Mouse (Mus musculus): ENCODE results near the gene Ctbp2.

The Ctbp2 gene

DNA sequence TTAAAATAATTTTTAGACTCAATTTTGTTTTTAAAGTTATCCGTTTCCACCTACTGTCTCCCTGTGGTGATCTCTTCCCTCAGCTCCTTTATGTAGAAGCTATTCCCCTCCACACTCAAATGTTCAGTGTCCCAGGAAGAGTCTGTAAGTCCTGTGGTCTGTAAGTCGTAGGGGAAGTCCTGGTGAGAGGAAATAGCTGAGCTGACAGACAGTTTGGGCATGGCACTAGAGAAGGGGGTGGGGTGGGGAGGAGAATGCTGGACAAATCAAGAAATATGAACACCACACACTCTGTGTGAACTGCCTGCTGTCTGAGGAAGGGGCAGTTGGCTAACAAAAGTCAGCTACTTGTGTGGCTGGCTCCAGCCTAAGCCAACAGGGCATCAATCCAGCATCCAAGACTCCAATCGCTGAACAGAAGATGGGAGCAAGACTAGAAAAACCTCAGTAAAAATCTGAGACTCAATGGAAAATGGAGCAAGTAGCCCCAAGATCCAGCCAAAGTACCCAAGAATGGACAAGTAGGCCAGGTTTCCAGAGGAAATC is 76.0 kb downstream of the Ctbp2 start:
- no peak for DNase-seq (ENCODE audit: extremely low read depth, low read depth, low spot score)

DNA sequence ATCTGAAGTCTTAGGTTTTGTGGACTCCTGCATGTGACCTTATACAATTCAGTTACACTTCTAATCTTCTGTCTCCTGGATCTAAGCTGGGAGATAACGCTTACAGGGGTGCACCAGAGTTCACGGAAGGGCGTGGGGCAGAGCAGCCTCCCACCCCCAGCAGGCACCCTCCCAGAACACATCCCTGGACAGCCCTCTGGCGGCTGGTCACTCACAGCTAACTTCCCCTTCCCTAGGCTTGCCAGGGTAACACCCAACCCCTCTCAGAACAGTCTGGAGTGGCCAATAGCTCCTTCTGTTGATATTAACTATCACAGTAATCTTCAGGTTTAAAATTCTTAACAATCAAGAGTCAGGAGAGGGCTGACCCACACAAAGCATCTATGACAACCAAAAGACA is 76.9 kb downstream of the Ctbp2 start:
- DNase-seq (ENCODE audit: extremely low read depth, low read depth, low spot score): no peak

DNA sequence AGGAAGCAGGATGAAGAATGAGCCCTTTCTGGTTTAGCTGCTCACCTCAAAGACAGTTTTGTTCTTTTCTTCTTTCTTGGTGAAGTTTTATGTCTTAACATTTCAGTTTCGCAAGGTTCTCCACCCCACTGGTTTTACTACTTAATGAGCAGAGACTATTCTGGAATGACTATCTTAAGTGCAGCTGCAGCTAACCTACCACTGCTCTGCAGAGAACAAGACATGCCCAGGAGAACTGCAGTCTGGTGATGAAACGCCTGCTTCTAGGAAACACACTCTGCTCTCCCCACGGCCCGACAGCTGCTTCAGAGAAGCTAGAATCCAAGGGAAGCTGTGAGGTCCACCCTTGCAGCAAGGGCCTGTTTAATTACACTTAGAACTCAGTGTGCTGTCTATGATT is 79.4 kb downstream of the Ctbp2 start:
- DNase-seq (ENCODE audit: extremely low read depth, low read depth, low spot score): peak; percentile 76

DNA sequence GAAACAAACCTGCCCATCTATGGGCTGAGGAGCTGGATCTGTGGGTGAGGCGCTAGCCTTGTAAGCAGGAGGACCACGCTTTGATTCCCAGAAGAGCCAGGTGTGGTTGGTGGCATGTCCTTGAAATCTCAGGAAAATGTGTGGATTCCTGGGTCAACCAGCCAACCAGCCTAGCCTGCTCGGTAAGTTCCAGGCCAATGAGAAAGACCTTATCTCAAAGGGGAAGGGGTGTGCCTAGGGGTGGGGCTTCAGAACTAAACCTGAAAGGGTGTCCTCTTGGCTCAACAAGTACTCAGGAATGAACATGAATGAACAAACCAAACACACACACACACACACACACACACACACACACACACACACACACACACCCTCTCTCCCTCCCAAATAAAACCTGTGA is 82.4 kb downstream of the Ctbp2 start:
- no peak for DNase-seq (ENCODE audit: extremely low read depth, low read depth, low spot score)

DNA sequence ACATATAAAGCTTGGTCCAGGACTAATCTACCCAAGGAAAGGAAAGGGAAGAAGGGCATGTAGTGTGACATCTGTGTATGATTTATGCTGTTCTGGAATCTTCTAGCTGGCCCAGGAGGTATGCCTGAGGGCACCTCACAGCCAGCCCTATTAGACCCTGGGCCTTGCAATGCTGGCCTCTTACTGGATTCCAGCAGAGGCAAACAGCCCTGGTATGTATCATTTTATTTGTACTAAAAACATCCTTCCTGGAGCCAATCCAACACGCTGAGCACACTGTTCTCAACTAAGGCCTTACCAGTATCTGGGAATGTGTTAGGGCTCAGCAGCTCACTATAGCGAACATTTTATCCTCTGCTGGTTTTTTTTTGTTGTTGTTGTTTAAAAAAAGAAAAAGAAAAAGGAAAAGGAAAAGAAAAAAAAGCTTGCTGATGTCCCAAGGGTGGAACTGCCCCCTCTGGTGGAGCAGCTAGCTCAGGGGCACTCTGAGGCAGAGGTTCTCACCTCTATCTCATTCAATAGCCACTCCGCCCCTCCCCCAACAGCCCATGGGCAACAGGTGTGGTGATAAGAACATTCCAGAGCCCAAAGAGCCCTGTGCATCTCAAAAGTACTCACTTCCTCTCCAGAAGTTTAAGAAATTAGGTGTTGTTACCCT is 83.3 kb downstream of the Ctbp2 start:
- no peak for DNase-seq (ENCODE audit: extremely low read depth, low read depth, low spot score)

DNA sequence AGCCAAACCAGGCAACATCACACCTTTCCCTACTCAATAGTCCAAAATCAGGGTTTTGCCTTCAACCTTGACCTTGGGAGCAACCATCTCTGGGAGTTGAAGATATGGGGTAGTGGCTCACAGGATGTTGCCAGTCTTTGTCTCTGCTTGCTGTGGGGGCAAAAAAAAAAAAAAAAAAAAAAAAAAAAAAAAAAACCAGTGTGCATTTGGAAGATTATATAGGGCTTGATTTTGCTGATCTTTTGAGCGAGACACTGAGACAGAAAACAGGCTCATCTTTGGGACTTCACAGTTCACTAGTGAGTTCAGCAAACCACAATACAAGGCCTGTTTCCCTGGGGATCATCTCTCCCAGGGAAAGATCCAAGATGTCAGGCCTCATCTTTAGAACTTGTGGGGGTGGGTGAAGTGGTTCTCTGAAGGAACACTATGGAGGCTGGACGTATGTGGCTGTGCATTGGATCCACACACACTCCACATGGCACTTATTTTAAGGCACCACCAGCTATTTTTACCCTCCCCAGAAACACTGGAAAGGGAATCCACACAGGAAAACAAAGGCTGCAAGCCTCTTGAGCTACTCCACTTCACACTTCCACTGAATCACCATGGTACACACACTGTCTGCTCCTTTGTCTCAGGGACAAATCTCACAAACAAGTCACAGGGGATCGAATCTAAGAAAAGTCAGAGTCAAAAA is 84.4 kb downstream of the Ctbp2 start:
- DNase-seq (ENCODE audit: extremely low read depth, low read depth, low spot score): no peak

DNA sequence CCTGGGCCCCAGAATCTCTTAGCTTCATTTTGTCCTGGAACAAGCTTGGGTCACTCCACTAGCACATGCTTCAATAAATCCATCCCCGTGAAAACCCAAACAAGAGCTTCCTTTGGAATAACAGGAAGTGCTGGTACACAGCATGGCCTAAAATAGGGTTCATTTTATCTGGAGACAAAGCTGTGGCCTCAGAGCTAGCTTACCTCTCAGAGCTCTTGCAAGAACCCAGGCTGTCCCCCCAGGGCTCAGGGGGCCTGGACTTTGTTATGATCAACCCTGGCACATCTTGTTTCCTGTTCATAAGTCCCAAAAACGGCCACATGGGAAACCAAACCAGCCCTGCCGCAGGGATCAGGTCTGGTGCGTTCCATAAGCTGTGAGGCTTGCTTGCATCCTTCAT is 86.5 kb downstream of the Ctbp2 start:
- no peak for DNase-seq (ENCODE audit: extremely low read depth, low read depth, low spot score)

DNA sequence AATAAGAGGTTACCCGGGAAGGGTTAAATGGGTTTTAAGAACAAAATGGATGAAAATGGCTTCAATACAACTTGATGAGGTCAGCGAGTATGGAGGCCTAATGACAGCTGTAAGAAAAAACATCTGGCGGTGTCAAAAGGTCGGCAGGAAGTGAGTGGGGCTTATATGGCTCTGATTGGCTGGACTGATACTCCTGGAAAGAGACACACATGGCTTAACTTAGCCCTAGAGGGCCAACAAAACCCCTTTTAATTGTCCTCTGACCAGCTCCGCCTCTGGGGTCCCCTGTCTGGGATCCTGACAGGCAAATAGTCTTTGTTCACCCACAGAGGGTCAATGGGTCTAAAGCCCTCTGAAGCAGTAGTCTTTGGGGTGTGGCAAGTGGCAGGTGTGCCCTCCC is 86.9 kb downstream of the Ctbp2 start:
- DNase-seq (ENCODE audit: extremely low read depth, low read depth, low spot score): no peak

DNA sequence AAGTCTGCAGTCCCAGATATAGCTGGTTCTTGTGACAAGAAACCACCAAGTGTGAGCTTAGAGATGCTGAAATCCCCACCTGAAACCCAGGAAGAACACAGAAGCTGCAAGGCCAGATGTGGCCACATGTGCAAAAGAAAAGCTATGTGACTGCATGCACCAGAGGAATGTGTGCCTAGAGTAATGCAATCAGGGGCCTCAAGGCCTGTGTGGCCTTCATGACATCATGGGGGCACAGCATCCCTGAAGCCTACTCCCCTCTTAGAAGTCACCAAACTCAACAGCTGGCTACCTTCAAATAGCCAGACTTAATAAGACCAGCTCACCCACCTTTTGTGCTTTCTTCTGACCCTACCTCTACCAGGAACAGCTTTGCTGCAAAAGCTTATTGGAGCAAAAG is 88.3 kb downstream of the Ctbp2 start:
- no peak for DNase-seq (ENCODE audit: extremely low read depth, low read depth, low spot score)

DNA sequence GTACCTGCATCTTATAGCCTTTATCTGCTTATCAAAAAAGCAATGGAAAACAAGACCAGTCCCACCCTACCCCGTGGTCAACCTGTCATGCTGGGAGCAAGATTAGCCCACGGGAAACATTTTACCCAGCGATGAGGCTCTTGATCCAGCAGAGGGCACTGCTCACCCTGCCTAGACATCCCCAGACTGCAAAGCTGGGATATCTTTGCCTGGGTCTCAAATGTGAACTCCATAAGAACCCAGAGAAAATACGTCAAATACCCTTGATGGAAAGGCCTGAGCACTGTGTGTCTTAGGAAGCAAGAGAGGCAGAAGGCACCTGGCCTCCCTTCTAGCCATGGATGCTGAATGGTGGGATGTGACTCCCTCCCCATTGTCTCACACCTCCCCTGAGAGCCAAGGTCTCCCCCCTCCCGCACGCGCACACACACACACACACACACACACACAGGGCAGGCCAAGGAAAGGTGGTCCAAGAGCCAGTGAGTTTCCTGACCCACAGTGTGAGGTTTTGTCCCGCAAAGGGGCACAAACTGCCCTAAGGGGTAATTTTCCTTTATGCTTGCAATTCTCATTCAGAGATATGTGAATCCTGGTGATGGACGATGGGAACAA is 91.5 kb downstream of the Ctbp2 start:
- DNase-seq (ENCODE audit: extremely low read depth, low read depth, low spot score): no peak

DNA sequence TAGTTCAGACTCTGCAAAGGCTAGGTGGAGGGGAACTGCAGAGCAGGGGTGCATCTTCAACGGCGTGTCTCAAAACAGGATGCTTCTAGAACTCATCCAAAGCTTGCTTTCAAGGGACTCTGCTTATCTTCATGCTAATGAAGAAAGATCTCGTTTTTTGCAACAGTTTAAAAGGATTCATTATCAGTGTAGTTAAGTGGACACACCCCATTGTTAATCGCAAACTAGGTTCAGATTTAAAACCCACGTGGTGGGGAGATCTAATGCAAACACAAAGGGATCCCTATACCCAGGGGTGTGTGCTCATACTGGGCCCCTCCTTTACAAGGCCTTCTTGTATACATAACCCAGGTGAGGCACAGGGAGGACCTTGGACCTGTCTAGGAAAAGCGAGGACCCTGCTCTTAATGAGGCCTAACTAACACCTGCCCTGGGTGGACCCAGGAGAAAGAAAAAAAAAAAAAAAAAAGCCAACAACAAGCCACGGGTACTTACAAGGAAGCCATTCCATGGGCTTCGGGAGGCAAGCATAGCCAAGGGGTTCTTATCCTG is 94.6 kb downstream of the Ctbp2 start:
- DNase-seq (ENCODE audit: extremely low read depth, low read depth, low spot score): no peak

DNA sequence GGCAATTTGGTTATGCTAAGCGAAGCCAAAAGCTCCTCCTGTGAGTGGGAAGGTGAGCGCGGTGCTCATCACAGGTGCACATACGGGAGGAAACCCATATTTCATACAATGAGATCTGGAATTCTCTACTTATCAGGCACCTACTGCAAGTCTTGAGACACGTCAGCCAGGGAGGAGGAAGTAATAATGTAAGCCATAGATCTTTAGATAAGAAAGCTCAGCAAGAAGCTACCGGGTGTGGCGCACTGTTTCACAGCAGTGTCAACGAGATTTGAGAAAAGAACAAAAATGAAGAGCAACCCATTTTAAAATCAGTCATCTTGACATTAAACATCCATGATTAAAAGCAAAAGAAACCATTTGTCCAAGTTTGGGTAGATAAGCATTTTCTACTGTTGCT is 95.2 kb downstream of the Ctbp2 start:
- no peak for DNase-seq (ENCODE audit: extremely low read depth, low read depth, low spot score)

DNA sequence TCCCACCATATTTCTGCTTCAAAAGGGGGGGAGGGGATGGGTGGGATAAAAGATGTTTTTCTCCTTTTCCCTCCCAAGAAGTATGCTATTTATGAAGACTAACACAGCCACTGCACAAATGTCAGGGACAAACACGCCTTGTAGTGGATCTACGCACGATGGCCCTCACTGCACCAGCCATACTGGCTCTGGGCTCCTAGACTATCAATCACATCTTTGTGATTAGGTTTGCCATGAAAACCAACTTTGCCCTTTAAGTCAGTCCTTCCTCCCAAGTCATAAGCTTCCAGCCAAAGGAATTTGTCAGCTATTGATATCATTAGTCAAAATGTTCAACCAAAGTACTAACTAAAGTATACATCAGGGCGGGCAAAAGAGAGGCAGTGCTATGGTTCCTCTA is 96.2 kb downstream of the Ctbp2 start:
- no peak for DNase-seq (ENCODE audit: extremely low read depth, low read depth, low spot score)

DNA sequence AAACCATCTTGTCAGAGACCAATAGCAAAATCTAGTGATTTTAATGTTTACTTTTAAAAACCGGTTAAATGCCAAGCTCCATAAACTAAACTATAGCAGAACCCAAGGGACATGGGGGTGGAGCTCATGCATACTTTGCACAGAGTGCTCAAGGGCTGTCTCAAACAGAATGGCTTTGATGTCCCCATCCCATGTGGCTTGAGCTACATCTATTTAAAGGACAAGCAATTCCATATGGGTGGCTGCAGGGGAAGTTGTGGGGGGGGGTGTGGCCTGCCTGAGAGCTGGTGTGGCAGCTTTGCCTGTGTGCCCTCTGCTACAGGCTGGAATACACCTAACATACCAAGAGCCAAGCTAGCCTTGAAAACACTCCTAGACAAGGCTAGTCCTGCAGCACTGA is 99.5 kb downstream of the Ctbp2 start:
- no peak for DNase-seq (ENCODE audit: extremely low read depth, low read depth, low spot score)

DNA sequence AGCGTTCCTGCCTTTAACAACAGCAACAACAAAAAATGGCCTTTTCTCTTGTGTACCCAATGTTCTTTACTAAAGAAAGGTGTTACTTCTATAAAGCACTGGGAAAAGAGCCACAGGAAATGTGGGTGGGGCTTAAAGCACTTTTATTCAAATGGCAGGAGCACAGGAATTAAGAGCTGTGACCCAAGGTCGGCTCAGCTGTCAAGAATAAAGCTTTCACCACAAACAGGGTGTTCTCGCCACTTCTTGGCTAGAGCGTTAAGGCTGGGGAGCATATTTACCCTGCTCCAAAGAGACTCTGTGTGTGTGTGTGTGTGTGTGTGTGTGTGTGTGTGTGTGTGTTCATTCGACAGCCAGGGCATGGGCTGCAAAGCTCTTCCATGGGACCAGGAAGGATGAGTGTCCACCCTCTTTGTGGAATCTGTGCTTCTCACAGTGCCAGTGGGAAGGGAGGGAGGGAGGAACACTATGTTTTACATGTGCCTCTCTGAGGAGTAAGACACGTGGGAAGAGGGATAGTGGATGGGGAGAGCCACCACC is 104.6 kb downstream of the Ctbp2 start:
- DNase-seq (ENCODE audit: extremely low read depth, low read depth, low spot score): no peak

DNA sequence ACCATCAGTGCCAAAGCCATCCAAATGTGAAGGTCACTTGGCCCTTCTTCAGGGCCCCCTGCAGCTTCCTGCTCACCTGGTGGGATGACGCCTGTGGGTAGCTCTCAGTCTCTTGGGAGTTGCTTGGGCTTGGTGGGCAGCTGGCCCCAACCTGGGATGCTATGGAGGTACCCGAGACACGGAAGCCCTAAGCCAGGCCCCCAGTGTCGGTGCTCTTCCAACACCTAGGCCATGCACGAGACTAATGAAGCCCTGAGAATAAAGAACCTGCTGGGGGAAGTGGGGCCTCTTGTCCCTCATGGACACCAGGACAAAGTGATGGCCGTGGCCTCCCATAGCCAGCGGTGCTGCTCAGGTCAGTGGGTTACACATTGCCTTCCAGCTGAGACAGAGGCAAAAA is 105.2 kb downstream of the Ctbp2 start:
- DNase-seq (ENCODE audit: extremely low read depth, low read depth, low spot score): no peak

DNA sequence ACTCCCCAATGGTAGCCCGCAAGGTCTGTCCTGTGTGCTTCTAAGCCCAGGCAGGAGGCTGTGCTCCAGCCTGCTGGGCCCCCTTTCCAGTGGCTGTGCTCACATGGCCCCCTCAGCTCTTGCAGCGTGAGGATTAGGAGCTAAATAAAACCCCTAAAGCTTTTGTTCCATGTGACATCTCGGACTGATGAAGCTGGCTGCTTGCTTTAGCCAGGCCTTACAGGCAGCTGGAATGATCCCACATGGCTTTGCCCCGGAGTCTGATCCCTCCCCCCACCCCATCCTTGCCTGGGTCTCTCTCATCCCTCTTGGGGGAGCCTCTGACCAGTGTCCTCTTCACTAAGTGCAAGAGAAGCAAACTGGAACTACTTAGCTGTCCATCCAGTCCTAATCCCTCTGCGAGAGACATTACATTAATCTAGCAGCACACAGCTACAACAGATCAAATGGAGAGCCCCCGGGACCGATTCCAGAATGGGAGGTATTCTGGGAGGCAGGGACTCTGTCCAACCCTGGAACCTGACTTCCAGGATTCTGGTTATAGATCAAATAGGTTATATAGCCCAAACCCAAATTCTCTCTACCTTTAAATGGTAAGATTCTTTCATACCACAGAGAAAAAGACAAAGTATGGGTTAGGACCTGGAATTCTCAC is 108.6 kb downstream of the Ctbp2 start:
- no peak for DNase-seq (ENCODE audit: extremely low read depth, low read depth, low spot score)

DNA sequence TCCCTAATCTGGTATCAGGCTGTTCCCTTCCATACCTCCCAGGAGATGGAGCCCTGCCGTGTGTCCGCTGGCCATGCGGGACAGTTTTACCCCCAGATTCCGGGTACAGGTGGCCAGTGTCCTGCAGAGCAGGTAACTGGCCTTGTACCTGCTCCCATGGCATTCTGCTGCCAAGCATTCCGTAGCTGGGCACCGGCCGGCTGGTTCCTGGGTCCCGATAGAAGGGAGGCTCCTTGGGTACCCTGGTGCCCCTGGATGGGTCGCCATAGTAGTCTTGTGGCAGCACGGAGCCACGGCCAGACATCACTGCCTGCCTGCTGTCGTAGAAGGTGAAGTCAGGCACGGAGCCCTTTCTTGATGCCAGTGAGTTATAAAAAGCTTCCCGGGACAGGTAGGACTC is 109.5 kb downstream of the Ctbp2 start:
- DNase-seq (ENCODE audit: extremely low read depth, low read depth, low spot score): no peak

DNA sequence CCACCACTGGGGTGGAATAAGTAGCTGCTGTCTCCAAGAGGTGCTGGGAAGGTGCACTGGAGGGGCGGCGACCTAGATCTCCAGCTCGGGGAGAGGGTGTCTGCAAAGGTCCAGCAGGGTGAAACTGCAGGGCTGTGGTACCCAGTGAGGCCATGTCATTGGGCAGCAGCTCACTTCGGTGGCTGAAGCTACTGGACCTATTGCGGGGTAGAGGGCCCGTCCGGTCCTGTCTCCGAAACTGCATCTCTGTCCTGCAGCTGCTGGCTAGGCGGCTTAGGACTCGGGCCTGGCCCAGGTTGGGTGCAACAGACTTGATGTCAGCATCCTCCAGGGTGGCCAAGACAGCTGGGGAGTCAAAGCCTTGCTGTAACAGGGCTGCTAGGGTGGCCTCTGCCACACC is 110.2 kb downstream of the Ctbp2 start:
- DNase-seq (ENCODE audit: extremely low read depth, low read depth, low spot score): no peak

DNA sequence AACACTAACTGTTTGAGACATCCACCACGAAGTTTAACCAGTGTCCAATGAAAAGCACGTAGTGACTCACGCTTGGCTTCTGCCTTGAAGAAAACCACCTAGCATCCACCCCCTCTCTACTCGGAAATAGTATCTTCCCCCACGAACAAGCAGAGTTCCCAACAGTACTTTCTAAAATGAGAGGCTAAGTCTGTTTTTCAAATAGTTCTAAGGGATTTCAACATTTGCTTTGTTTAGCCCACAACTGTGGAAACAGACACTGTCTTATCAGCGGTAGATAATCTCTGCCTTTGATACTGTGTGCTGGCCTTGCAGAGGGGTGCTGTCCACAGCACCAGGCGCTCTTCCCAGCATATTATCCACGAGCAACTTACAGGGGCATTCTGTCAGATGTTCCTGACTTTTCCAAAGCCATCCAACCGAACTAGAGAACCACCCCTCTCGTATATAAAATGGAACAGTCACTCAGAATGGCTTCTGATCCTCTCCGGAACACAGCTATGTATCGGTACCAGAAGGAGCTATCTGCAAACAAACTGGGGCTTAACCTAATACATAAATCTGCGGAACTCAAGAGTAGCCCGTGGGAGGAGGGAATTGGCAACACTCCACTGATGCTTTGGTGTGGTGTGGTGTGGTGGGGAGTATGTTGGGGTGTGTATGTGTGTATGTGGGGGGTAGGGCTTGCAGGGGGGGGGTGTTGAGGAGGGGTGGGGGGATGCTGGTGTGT is 111.4 kb downstream of the Ctbp2 start:
- no peak for DNase-seq (ENCODE audit: extremely low read depth, low read depth, low spot score)

DNA sequence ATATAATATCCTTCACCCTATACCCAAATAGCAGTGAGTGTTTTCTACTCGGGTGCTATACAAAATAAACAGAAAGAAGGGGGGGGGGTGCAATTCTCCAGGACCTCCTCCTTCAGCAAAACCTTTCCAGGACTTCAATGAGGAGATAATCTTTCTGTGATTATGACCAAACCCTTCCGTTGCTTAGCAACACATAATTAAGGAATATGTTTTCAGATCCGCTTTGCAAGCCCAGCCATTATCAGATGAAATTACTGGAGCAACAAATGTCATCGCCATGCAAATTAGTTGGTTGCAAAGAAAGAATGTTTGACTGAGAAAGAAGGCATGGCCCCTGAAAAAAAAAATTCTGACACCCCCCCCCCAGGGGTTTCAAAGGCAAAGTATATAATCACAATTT is 112.5 kb downstream of the Ctbp2 start:
- no peak for DNase-seq (ENCODE audit: extremely low read depth, low read depth, low spot score)
